Mouse (Mus musculus): ENCODE results near the gene Cul9.

GRCm38 (mm10) chr17:46559146-46559545 lies 13.0 kb upstream of the Cul9 start:
- TF ChIP-seq POLR2A (IDR thresholded peaks at IDR 0.05; ENCODE audit: insufficient read depth, low read depth, low read length) (no peak), CTCF (IDR thresholded peaks at IDR 0.05; ENCODE audit: insufficient read depth, low read depth, low read length) (no peak)
